Mouse (Mus musculus) lung, embryonic 14.5 days (tissue): ENCODE results near the gene Kif5a. TPM values are rescaled to one million over a fixed set of nuclear protein-coding genes. Genes with fewer than 3 reads are reported as not detected.
A peak's percentile ranks its signal among the peaks of the same experiment; 100 is the strongest.
"Not testable (repeated sequence)": the region's sequence is repeated elsewhere in the genome, so short reads cannot be mapped to it uniquely, and the experiment has no call there.

Source experiments
- ATAC-seq: fragments of 200-750 bp; cut with Nextera tagmentation; 2 replicates; pipeline ENCODE4 v1.8.0; 2017; ENCODE audit warnings: mild to moderate bottlenecking, moderate TSS enrichment, moderate library complexity; ENCODE audit not compliant: insufficient read depth
- DNase-seq: peaks from one replicate; pipeline ENCODE4 v3.0.0-alpha.2; 2015
- H3K27ac ChIP-seq: fragments of 300-500 bp; sonication (generic); 2 replicates; pipeline ENCODE4 v1.5.1; 2014; ENCODE audit warnings: low read depth, mild to moderate bottlenecking, moderate library complexity
- H3K27me3 ChIP-seq: fragments of 300-500 bp; sonication (generic); 2 replicates; pipeline ENCODE4 v1.6.1; 2014; ENCODE audit warnings: low read length, control low read depth; ENCODE audit not compliant: insufficient read depth
- H3K36me3 ChIP-seq: fragments of 300-500 bp; sonication (generic); 2 replicates; pipeline ENCODE4 v1.6.1; 2014; ENCODE audit warnings: control low read depth; ENCODE audit not compliant: insufficient read depth
- H3K4me1 ChIP-seq: fragments of 300-500 bp; sonication (generic); 2 replicates; pipeline ENCODE4 v1.6.1; 2014; ENCODE audit warnings: antibody characterized with exemption, control low read depth; ENCODE audit not compliant: insufficient read depth
- H3K4me2 ChIP-seq: fragments of 300-500 bp; sonication (generic); 2 replicates; pipeline ENCODE4 v1.6.1; 2014; ENCODE audit warnings: mild to moderate bottlenecking
- H3K4me3 ChIP-seq: fragments of 300-500 bp; sonication (generic); 2 replicates; pipeline ENCODE4 v1.5.1; 2014; ENCODE audit warnings: low read depth, low read length
- H3K9ac ChIP-seq: fragments of 300-500 bp; sonication (generic); 2 replicates; pipeline ENCODE4 v1.6.1; 2014
- H3K9me3 ChIP-seq: fragments of 300-500 bp; sonication (generic); 2 replicates; pipeline ENCODE4 v1.6.1; 2016; ENCODE audit warnings: low read depth, low read length, control low read depth
- CTCF ChIP-seq: IDR thresholded peaks from 2 replicates; pipeline ENCODE4 v1.5.1; 2016; ENCODE audit warnings: antibody characterized with exemption, low read depth
- WGBS: fragments of 180-500 bp; shearing (Covaris S2); extraction: QIAGEN DNeasy Blood & Tissue Kit; methylation state at CpG from one replicate; pipeline ENCODE4 v1.1.7; 2014; 5-methylcytosine and 5-hydroxymethylcytosine counted together
- polyA plus RNA-seq: library from polyadenylated mRNA; unstranded; fragments of >200 nt; fragmentation: Nextera tagmentation; extraction: Ambion mirVana; gene quantifications from 2 replicates; pipeline ENCODE4 v1.2.1, GENCODE M21; 2014

Kif5a gene
- polyA plus RNA-seq, 1 experiment from 2014 or later: 0.64 TPM

GRCm38 (mm10) chr10:127194428-127195327, 68.5 kb downstream of the Kif5a start:
- peak overlapping the region; percentile 96 for H3K27ac ChIP-seq
- peaks cover 42% of the 10 kb centered on the region for H3K36me3 ChIP-seq
- no peaks in the 10 kb centered on the region for H3K9me3 ChIP-seq
- WGBS: 5% methylated on average over 22 of the region's 22 CpGs
- peaks cover 19% of the 10 kb centered on the region for H3K4me1 ChIP-seq
- H3K27me3 ChIP-seq: no peaks in the 10 kb centered on the region
- peak overlapping the region; percentile 80 for H3K4me2 ChIP-seq
- peak; percentile 71 for DNase-seq
- TF ChIP-seq CTCF: no peak
- peak overlapping the region; percentile 92 for H3K9ac ChIP-seq
- ATAC-seq: peak; percentile 48
- peak overlapping the region; percentile 87 for H3K4me3 ChIP-seq

DNA sequence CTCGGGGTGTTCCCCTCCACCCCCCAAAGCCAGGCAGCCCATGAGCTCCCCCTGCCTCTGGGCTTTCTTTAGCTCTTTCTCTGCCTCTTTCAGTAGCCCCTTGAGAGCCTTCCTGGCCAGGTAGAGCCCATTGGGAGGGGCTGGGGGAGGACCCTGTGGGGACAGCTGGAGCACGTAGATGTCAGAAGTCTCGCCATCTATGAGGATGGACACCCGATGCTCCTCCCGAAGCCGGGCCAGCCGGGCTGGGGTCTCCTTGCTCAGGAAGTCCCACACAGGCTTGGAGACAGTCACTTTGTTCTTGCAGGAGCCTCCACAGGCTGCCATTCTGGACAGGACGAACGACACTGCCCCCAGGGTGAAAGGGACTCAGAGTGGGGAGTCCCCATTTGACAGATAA, 70.1 kb downstream of the Kif5a start:
- Histone ChIP-seq H3K9ac (no peak overlapping the region), H3K9me3 (no peaks in the 10 kb centered on the region), H3K4me2 (no peak overlapping the region), H3K4me3 (no peak overlapping the region), H3K36me3 (peaks cover 30% of the 10 kb centered on the region), H3K4me1 (peaks cover 20% of the 10 kb centered on the region), H3K27me3 (no peaks in the 10 kb centered on the region), H3K27ac (no peak overlapping the region; the same call in 1 of the 2 replicates)
- WGBS: 75% methylated on average over 9 of the region's 9 CpGs
- ATAC-seq (no peak), DNase-seq (no peak)
- TF ChIP-seq CTCF: no peak

DNA sequence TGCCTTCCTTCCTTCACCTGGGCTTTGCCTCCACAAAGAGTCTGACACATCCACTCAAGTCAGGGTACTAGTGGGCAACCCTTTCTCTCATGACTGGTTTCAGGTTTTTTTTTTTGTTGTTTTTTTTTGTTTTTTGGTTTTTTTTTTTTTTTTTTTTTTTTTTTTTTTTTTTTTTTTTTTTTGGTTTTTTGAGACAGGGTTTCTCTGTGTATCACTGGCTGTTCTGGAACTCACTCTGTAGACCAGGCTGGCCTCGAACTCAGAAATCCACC, 71.2 kb downstream of the Kif5a start:
- H3K9ac ChIP-seq, H3K4me3 ChIP-seq, ATAC-seq, H3K27ac ChIP-seq, DNase-seq, H3K27me3 ChIP-seq, H3K9me3 ChIP-seq, H3K4me2 ChIP-seq: not testable (repeated sequence)
- Histone ChIP-seq H3K36me3 (peaks cover 23% of the 10 kb centered on the region), H3K4me1 (peaks cover 20% of the 10 kb centered on the region)
- WGBS: 79% methylated on average over 1 of the region's 1 CpGs

DNA sequence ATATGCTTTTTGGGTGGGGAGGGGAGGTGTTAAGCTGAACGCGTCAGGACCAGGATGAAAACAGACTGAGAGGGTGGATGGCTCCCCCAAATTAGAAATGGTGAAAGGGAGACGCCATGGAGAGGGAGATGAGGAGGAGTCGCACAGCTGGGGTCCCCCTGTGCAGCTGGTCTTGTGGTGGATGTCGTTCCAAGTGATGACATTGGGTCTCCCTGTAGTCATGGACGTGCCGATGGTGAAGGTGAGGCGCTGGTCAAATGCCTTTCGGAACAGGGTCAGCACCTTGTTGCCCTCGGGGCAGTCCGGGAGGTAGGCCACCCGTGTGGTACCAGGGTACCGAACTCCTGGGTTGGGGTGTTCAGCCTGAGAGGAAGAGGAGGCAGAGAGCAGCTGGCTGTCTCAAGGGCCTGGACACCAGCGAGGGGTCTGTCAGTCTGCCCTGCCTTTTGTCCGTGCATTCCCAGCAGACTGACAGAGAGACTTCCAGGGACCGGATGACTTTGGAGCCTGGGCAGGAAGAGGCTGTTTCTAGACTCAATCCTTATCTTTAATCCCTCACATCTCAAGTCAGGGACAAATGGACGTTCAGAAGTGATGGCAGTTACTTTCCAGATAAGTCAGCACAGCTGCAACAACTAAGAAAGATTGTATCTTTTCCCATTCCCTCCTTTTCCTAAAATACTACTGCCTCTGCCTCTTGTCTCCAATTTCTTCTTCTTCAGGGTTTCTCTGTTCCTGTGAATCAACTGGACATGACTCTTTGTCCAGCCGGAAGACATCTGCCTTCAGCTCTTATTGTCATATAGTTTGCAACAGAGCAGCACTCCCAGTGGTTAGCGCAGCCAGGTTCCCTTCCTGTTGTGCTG, 71.7 kb downstream of the Kif5a start:
- Histone ChIP-seq H3K4me3 (no peak overlapping the region), H3K27ac (peak overlapping the region; percentile 90), H3K4me2 (no peak overlapping the region), H3K9ac (no peak overlapping the region), H3K4me1 (peaks cover 20% of the 10 kb centered on the region), H3K36me3 (peaks cover 29% of the 10 kb centered on the region), H3K9me3 (no peaks in the 10 kb centered on the region), H3K27me3 (no peaks in the 10 kb centered on the region)
- DNase-seq: peak; percentile 54
- ATAC-seq: no peak
- 64% methylated on average over 19 of the region's 19 CpGs for WGBS
- TF ChIP-seq CTCF: no peak

- Histone ChIP-seq H3K4me2 (peak overlapping the region; percentile 97), H3K36me3 (peaks cover 33% of the 10 kb centered on the region), H3K4me3 (peak overlapping the region; percentile 67), H3K27me3 (no peaks in the 10 kb centered on the region), H3K9me3 (no peaks in the 10 kb centered on the region), H3K27ac (peak overlapping the region; percentile 90), H3K9ac (no peak overlapping the region), H3K4me1 (peaks cover 20% of the 10 kb centered on the region)
- WGBS: 35% methylated on average over 14 of the region's 14 CpGs
- DNase-seq (no peak), ATAC-seq (no peak)
- no peak for TF ChIP-seq CTCF
Measured at GRCm38 (mm10) chr10:127190398-127191190, 72.6 kb downstream of the Kif5a start.

DNA sequence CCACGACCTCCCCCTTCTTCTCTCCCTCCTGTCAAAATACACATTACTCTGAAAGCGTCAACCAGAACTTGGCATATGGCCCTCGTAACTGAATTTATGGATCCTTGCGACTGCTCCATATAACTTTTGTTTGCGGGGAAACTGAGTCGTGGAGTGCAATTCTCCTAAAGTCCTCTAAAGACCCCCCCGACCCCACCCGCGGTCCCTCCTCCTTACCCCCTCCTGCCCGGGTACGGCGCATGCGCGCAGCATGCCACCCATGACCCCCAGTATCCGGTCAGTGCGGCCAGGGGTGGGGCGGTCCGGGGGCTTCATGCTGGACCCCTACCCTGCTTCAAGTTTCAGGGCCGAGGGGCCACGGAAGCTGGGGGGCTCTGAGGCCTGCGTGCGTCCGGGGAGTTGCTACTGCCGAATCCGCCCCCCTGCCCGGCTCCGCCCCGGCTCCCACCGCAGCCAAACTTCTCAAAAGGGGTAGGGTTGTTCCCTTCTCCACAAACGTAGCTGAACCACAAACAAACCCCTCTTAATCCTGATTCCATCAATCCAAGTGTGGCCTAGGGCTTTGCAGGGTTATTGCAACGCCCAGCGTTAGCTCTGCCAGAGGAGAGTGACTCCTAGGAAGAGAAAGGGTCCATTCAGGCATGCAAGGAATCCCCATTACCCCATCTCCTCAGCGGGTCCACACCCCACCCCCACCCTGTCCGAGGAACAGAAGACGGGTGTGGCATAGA, 73.3 kb downstream of the Kif5a start, which contains the start of gene Arhgef25:
TSS of gene Arhgef25 (minus strand) at position 433 of the 731 bp plus-strand sequence.
- Histone ChIP-seq H3K9me3 (no peaks in the 10 kb centered on the region), H3K36me3 (peaks cover 40% of the 10 kb centered on the region), H3K27me3 (no peaks in the 10 kb centered on the region), H3K27ac (peak within 1 kb of the TSS; percentile 90), H3K4me3 (peak within 1 kb of the TSS; percentile 67), H3K9ac (peak within 1 kb of the TSS; percentile 83), H3K4me2 (peak within 1 kb of the TSS; percentile 97), H3K4me1 (peaks cover 20% of the 10 kb centered on the region)
- DNase-seq: peak; percentile 78
- 1% methylated on average over 35 of the region's 35 CpGs for WGBS
- ATAC-seq: peak; percentile 38
- TF ChIP-seq CTCF: no peak
